Mouse (Mus musculus): ENCODE measurements around the gene Adk.

DNA sequence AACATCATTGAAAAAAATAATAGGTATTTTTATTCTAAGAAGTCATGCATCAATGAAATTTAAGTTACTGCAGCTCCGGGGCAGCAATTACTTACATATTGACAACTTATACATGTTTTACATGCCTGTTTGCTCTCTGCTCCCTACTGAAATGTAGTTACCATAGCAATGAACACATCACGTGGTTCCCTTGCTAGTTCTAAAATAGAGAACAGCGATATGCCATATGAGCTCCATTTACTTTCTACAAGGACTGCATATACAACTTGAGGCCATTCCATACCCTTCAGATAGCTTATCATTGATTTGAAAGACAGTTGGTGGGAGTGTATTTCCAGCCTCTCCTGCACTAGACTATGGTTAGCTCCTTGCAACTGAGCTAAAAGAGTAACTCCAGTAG is 290.6 kb downstream of the Adk start:
- TF ChIP-seq POLR2A (IDR thresholded peaks at IDR 0.05; ENCODE audit: borderline replicate concordance, control insufficient read depth, low read depth, low read length) (no peak), CTCF (IDR thresholded peaks at IDR 0.05; ENCODE audit: control insufficient read depth, insufficient read depth, low read length) (no peak)
